Mouse (Mus musculus): Measurements from ENCODE around the gene Tlr12.

DNA sequence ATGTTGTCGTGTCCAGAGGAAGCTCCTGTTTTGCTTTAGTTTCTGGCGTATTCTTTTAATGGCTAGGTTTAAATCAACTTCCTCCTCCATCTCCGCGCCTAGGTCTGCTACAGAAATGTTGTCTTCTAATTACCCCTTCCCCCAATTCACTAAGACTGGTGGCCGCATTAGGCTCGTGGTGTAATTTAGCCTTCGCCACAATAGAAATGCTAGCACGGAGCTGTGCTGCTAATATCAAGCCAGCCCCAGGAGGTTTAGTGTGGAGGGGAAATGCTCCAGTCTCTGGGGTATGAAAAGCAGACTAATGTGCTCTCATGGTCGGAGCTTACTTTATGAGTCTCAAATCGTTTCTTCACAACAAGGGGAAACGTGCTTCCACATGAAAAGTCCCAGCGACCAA lies 37.0 kb upstream of the Tlr12 start:
- TF ChIP-seq CTCF (IDR thresholded peaks at IDR 0.05; ENCODE audit: low read depth, low read length) (no peak), POLR2A (IDR thresholded peaks at IDR 0.05; ENCODE audit: extremely low read depth, insufficient read depth, low read length) (no peak)
